Mouse (Mus musculus) intestine, postnatal 0 days (tissue): ENCODE data around the gene Eif1ad. TPM values are rescaled to one million over a fixed set of nuclear protein-coding genes. Genes with fewer than 3 reads are reported as not detected.
"Not testable (repeated sequence)": the region's sequence is repeated elsewhere in the genome, so short reads cannot be mapped to it uniquely, and the experiment has no call there.

Source experiments
- ATAC-seq: fragments of 200-750 bp; cut with Nextera tagmentation; 2 replicates; pipeline ENCODE4 v1.8.0; 2017; ENCODE audit warnings: mild to moderate bottlenecking, moderate TSS enrichment, moderate library complexity
- H3K27ac ChIP-seq: fragments of 300-500 bp; sonication (generic); 2 replicates; pipeline ENCODE4 v1.5.1; 2014; ENCODE audit warnings: mild to moderate bottlenecking, low read depth, low read length, moderate library complexity
- H3K27me3 ChIP-seq: fragments of 300-500 bp; sonication (generic); replicated peaks from 2 replicates; pipeline ENCODE4 v1.6.1; 2014; ENCODE audit warnings: low read length, mixed read lengths; ENCODE audit not compliant: control insufficient read depth, insufficient read depth
- H3K36me3 ChIP-seq: fragments of 300-500 bp; sonication (generic); 2 replicates; pipeline ENCODE4 v1.6.1; 2014; ENCODE audit warnings: mild to moderate bottlenecking, moderate library complexity; ENCODE audit not compliant: control insufficient read depth, insufficient read depth
- H3K4me1 ChIP-seq: fragments of 300-500 bp; sonication (generic); replicated peaks from 2 replicates; pipeline ENCODE4 v1.6.1; 2014; ENCODE audit warnings: antibody characterized with exemption, low read length, mixed read lengths; ENCODE audit not compliant: control insufficient read depth, insufficient read depth
- H3K4me2 ChIP-seq: fragments of 300-500 bp; sonication (generic); replicated peaks from 2 replicates; pipeline ENCODE4 v1.6.1; 2014; ENCODE audit warnings: low read depth, mild to moderate bottlenecking, moderate library complexity
- H3K4me3 ChIP-seq: fragments of 300-500 bp; sonication (generic); 2 replicates; pipeline ENCODE4 v1.5.1; 2014; ENCODE audit warnings: low read depth, low read length
- H3K9ac ChIP-seq: fragments of 300-500 bp; sonication (generic); 2 replicates; pipeline ENCODE4 v1.6.1; 2014; ENCODE audit warnings: mild to moderate bottlenecking, low read depth, low read length
- H3K9me3 ChIP-seq: fragments of 300-500 bp; sonication (generic); 2 replicates; pipeline ENCODE4 v1.6.1; 2016; ENCODE audit warnings: mixed run types; ENCODE audit not compliant: control insufficient read depth
- CTCF ChIP-seq: sonication (generic); IDR thresholded peaks from 2 replicates; pipeline ENCODE4 v1.5.1; 2016; ENCODE audit warnings: low read depth, mild to moderate bottlenecking, control low read depth, antibody characterized with exemption, moderate library complexity
- WGBS: fragments of 180-500 bp; shearing (Covaris S2); extraction: QIAGEN DNeasy Blood & Tissue Kit; methylation state at CpG from one replicate; pipeline ENCODE4 v1.1.7; 2014; 5-methylcytosine and 5-hydroxymethylcytosine counted together
- polyA plus RNA-seq: library from polyadenylated mRNA; unstranded; fragments of >200 nt; fragmentation: Nextera tagmentation; extraction: Ambion mirVana; gene quantifications from 2 replicates; pipeline ENCODE4 v1.2.1, GENCODE M21; 2015

The Eif1ad gene
- polyA plus RNA-seq, 1 experiment from 2014 or later: 81.2 TPM

DNA sequence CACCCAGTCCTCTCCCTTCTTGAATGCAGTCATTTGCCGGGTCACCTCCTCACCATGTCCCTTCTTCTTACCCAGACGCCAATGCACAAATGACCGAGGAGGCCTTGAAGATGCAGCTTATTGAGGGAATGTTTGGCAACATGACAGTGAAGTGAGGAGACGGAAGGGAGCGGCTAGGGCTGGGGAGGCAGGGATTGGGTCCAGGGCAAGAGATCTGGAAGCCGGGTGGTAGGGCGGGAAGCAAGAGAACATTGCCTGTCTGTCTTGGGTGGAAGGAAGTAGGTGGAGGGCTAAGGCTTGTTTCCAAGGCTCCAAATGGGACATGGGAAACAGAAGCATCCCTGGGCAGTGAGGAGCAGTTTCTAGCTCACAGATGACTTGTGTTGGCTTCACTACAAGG, 25.2 kb upstream of the Eif1ad start:
- no peak for ATAC-seq
- Histone ChIP-seq H3K9me3 (no peaks in the 10 kb centered on the region), H3K27me3 (no peaks in the 10 kb centered on the region), H3K9ac (no peak overlapping the region), H3K4me2 (no peak overlapping the region), H3K36me3 (no peaks in the 10 kb centered on the region), H3K4me1 (no peaks in the 10 kb centered on the region), H3K4me3 (no peak overlapping the region), H3K27ac (no peak overlapping the region)
- TF ChIP-seq CTCF: no peak
- 89% methylated on average over 7 of the region's 7 CpGs for WGBS

DNA sequence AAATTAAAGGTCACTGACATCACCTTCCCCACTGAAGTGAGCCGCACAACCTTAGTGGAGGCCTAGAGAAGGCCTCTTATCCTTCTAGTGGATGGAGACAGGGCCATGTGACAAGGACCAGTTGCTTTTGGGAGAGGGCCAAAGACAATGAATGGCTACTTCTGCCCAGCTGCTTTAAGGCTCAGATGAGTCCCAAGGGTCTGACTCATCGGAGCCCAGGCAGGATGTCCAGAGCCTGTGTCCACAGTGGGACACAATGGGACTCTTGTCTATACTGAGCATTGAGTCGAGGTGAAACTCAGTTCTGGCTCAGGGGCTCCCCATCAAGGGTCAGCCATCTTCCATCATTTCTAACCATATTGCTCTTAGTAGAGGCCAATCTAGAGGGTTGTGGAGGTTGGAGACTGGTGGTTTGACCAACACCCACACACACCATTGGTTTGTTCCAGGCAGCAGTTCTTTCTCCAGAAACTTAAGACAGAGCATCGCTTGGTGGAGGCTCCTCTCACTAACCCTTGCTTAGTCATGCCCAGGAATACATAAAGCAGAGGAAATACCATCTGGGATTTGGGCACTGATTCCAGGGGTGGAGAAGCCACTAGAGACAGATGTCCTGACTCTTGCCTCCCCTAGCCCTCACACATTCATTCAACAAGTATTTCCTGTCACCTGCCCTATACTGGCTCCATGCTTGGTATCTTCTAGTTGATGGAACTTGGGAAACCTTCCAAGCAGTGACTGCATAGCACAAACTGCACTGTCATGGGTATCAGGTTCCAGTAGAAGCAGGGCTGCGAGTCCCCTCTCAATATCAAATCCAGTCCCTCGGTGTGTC, 21.0 kb upstream of the Eif1ad start:
- 0 out of 2 replicates have a peak, but pooled peaks cover 3% of the 10 kb centered on the region for H3K4me1 ChIP-seq
- no peaks in the 10 kb centered on the region for H3K36me3 ChIP-seq
- no peak overlapping the region for H3K27ac ChIP-seq
- WGBS: 80% methylated on average over 6 of the region's 6 CpGs
- no peak overlapping the region for H3K4me3 ChIP-seq
- ATAC-seq: no peak
- H3K27me3 ChIP-seq: no peaks in the 10 kb centered on the region
- no peak overlapping the region for H3K4me2 ChIP-seq
- H3K9ac ChIP-seq: no peak overlapping the region
- no peaks in the 10 kb centered on the region for H3K9me3 ChIP-seq
- no peak for TF ChIP-seq CTCF

DNA sequence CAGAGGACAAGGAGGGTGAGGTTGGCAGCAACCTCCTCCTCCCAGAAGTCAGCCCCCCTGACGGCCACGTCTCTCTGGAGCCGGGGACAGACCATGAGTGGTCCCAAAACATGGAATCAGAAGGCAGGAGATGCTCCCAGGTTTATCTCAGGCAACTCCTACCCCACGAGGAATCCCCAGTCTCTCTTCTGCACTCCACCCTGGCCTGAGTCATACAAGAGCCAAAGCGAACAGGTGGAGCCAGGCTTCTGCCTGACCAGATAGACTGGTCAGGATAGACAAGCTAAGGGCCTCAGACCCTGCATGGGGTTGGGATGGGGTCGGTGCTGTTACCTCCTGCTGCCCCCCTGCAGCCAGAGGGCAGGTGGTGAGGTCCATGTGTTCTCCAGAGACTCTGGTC, 18.5 kb upstream of the Eif1ad start:
- TF ChIP-seq CTCF: no peak
- 0 out of 2 replicates have a peak, but pooled peaks cover 3% of the 10 kb centered on the region for H3K4me1 ChIP-seq
- H3K4me2 ChIP-seq: peak overlapping the region; percentile 75
- 72% methylated on average over 6 of the region's 6 CpGs for WGBS
- no peaks in the 10 kb centered on the region for H3K27me3 ChIP-seq
- H3K36me3 ChIP-seq: no peaks in the 10 kb centered on the region
- H3K4me3 ChIP-seq: no peak overlapping the region
- peak overlapping the region; percentile 22; the same call in 1 of the 2 replicates for H3K9ac ChIP-seq
- no peak overlapping the region for H3K27ac ChIP-seq
- H3K9me3 ChIP-seq: no peaks in the 10 kb centered on the region
- ATAC-seq: no peak

- 3% methylated on average over 34 of the region's 34 CpGs for WGBS
- Histone ChIP-seq H3K4me3 (peak overlapping the region; percentile 47), H3K36me3 (no peaks in the 10 kb centered on the region), H3K9me3 (no peaks in the 10 kb centered on the region), H3K4me2 (peak overlapping the region; percentile 75), H3K27ac (no peak overlapping the region), H3K9ac (peak overlapping the region; percentile 31), H3K4me1 (0 out of 2 replicates have a peak, but pooled peaks cover 3% of the 10 kb centered on the region), H3K27me3 (no peaks in the 10 kb centered on the region)
- ATAC-seq: peak; percentile 69
- TF ChIP-seq CTCF: peak; percentile 74
These were observed 17.7 kb upstream of the Eif1ad start for GRCm38 (mm10) chr19:5348526-5349501.

- WGBS: 61% methylated on average over 6 of the region's 6 CpGs
- H3K4me2 ChIP-seq: peak within 1 kb of the TSS; percentile 75
- H3K36me3 ChIP-seq, H3K9me3 ChIP-seq, H3K27me3 ChIP-seq, ATAC-seq, H3K4me1 ChIP-seq, H3K27ac ChIP-seq: not testable (repeated sequence)
- peak within 1 kb of the TSS; percentile 47 for H3K4me3 ChIP-seq
- H3K9ac ChIP-seq: peak within 1 kb of the TSS; percentile 31
These were observed 17.1 kb upstream of the Eif1ad start, which contains the start of gene Cst6 for GRCm38 (mm10) chr19:5349502-5349873. Cst6 (minus strand) TSS chr19:5349574.

DNA sequence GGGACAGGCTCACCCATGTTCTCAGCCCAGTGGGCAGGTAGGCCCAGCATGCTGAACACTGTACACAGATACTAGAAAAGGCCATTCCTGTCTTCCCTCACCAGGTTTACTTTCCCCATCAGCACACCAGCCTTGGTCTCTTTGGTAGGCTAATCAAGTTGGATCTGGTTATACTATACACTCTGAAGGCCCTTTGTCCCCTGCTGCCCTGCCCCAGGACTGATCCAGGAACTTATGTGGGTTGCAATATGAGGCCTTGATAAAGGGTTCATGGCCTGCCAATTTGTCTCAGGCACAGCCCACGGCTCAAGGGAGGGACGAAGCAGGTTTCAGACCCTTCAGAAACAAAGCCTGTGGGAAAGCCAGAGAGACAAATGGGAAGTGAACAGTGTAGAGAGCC, 12.9 kb upstream of the Eif1ad start:
- H3K27me3 ChIP-seq: no peaks in the 10 kb centered on the region
- H3K4me3 ChIP-seq: no peak overlapping the region
- WGBS: 41% methylated on average over 2 of the region's 2 CpGs
- ATAC-seq: peak; percentile 35; the same call in 1 of the 2 replicates
- no peaks in the 10 kb centered on the region for H3K9me3 ChIP-seq
- H3K9ac ChIP-seq: no peak overlapping the region; the same call in 1 of the 2 replicates
- TF ChIP-seq CTCF: no peak
- H3K36me3 ChIP-seq: no peaks in the 10 kb centered on the region
- H3K4me2 ChIP-seq: no peak overlapping the region
- H3K27ac ChIP-seq: peak overlapping the region; percentile 70
- 0 out of 2 replicates have a peak, but pooled peaks cover under 1% of the 10 kb centered on the region for H3K4me1 ChIP-seq
